Mouse (Mus musculus): ENCODE measurements around the gene Lrrc4.

Gene Lrrc4

GRCm38 (mm10) chr6:28669251-28669650, 162.3 kb downstream of the Lrrc4 start:
- no peak for DNase-seq (ENCODE audit: low spot score)

DNA sequence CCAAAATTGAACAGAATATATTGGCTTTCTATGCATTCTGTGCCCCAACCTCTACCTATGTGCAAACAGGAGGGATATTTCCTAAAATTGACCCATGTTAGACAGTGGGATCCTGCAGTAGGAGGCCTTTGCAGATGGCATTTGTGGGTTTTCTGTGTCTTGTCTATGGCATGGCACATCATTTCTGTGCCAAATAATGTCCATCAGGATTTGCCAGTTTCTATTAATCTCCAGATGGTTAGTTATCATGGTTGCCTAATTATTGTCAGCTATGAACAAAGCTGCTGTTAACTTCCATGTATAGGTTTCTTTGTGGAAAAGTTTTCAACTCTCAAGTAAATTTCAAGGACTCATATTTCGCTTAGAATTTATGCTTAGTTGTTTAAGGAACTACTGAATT, 164.0 kb downstream of the Lrrc4 start:
- DNase-seq (ENCODE audit: low spot score), result no peak

GRCm38 (mm10) chr6:28664716-28665115, 166.8 kb downstream of the Lrrc4 start:
- no peak for DNase-seq (ENCODE audit: low spot score)

DNA sequence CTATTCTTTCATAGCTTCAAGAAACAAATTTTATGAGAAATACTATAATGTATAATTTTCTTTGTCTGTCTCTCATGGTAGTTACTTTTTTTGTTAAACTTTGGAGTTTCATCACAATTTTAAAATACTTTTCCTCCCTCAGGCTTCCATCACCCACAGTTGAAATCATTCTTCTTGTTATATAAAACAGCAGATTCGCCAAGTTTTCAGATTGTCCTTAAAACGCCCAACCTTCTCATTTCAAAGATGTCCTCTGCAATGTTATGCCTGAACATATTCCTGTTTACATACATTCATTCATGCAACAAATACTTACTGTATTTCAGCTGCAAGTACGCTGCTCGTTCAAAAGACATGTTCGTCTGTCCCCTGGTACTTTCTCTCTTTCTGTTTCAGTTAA, 167.9 kb downstream of the Lrrc4 start:
- DNase-seq (ENCODE audit: low spot score), result no peak

GRCm38 (mm10) chr6:28663004-28663403, 168.5 kb downstream of the Lrrc4 start:
- DNase-seq (ENCODE audit: low spot score), result no peak

GRCm38 (mm10) chr6:28656511-28656910, 175.0 kb downstream of the Lrrc4 start:
- no peak for DNase-seq (ENCODE audit: low spot score)

DNA sequence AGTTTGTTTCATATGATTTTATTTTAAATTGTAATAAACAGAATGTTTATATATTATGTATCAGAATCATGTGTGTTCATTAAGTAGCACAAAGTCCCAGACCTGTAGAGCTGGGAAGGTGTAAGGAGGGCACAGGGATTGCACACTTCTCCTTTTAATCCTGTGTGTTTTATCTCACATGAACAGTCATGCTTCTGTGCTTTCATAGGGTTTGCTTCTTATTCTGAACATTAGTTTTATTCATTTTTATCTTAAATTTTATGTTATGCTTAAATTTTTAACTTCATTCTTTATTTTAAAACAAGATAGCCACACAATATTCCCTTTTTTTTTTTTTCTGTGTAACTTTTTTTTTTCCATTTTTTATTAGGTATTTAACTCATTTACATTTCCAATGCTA, 186.3 kb downstream of the Lrrc4 start:
- DNase-seq (ENCODE audit: low spot score), result no peak

- no peak for DNase-seq (ENCODE audit: low spot score)
These were observed 188.6 kb downstream of the Lrrc4 start for GRCm38 (mm10) chr6:28642909-28643308.

DNA sequence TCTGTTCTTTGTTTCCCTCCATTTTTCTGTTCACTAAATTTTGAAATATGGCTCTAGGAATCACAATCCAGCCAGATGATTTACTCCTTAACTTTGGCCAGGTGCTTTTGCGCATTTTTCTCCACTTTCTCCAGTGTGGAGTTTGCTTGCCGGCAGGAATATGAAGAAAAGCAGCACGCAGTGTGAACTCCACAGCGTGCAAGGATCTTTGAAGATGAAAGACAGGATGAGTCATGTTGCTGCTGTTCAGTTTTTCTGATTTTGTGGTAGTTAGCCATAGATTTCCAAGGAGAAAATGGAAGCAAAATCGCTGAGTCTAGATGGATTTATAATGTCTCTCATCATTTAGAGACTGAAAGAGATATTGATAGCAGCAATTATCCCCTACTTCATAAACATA, 191.5 kb downstream of the Lrrc4 start:
- no peak for DNase-seq (ENCODE audit: low spot score)

- DNase-seq (ENCODE audit: low spot score), result no peak
These were observed 195.8 kb downstream of the Lrrc4 start for GRCm38 (mm10) chr6:28635531-28636348.

- no peak for DNase-seq (ENCODE audit: low spot score)
These were observed 196.5 kb downstream of the Lrrc4 start for GRCm38 (mm10) chr6:28635092-28635491.

- no peak for DNase-seq (ENCODE audit: low spot score)
These were observed 197.9 kb downstream of the Lrrc4 start for GRCm38 (mm10) chr6:28633656-28634055.

GRCm38 (mm10) chr6:28633120-28633519, 198.4 kb downstream of the Lrrc4 start:
- DNase-seq (ENCODE audit: low spot score), result no peak

DNA sequence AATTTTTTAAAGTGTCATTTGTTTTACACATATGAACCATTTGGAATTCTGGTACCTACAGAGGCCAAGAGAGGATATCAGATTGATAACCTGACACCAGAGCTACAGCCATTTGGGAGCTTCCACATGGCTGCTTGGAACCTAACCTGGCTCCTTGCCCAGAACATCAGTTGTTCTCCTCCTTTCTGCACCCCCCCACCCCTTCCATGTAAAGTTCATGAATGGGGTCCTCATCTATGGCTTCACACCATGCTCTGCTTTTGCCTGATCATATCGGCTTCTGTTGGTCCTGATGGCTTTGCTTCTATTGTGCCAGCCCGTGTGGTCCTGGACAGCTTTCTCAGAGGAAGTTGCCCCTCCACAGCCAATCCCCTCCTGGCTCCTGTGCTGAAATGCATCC, 200.6 kb downstream of the Lrrc4 start:
- DNase-seq (ENCODE audit: low spot score), result no peak

DNA sequence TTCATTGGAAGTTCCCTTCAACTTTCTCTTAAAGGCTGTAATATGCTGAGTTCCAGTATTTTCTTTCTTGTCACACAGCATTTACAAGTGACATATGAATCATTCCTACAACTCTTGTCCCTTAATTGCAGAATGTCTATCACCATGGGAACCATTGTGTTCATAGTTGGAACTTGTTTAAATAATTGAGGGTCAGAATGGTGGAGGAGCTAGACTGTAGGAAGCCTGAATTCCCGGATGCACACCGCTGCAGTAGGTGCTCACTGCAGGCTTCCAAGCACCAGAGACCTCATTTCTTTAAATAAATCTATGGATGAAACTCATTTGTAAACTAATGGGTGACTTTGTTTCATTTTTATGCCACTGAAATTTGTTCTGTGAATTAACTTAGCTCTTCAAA, 201.7 kb downstream of the Lrrc4 start:
- no peak for DNase-seq (ENCODE audit: low spot score)

GRCm38 (mm10) chr6:28628408-28628807, 203.1 kb downstream of the Lrrc4 start:
- DNase-seq (ENCODE audit: low spot score), result no peak

GRCm38 (mm10) chr6:28622963-28623362, 208.6 kb downstream of the Lrrc4 start:
- DNase-seq (ENCODE audit: low spot score), result no peak

DNA sequence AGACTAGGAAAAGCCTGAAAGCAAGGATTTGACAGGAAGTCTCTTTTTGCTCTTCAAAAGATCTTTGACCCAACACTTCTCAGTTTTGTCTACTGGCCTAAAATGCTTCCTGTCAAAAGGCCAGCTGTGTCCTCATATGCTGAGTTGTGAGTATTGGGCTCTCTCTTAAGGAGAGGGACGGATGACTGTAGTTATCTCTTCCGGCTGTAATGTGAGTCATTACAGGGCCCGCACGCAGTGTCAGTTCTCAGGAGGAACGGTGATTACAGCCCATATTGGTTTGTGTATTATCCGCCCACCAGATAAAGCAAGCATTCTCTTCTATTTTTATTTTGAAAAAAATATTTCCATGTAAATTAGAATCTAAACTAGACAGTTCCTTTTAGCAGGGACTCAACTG, 209.0 kb downstream of the Lrrc4 start:
- no peak for DNase-seq (ENCODE audit: low spot score)

DNA sequence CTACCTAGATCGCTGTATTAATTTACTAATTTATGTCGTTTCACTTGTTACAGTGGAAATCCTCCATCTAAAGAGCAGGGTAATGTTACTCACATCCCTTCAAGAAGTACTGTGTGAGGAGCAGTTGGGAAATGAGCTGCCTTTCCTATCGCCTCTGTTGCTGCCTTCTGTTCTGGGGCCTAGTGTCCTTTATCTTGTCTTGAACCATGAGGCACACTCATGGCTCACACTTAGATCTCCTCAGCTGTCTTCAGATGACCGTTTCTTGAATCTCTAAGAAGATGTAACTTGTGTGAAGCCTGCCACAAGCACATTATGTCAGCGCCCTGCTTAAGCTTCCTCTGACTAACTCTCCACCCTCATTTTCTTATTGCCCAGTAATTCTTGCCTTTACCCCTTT, 209.6 kb downstream of the Lrrc4 start:
- DNase-seq (ENCODE audit: low spot score), result no peak

DNA sequence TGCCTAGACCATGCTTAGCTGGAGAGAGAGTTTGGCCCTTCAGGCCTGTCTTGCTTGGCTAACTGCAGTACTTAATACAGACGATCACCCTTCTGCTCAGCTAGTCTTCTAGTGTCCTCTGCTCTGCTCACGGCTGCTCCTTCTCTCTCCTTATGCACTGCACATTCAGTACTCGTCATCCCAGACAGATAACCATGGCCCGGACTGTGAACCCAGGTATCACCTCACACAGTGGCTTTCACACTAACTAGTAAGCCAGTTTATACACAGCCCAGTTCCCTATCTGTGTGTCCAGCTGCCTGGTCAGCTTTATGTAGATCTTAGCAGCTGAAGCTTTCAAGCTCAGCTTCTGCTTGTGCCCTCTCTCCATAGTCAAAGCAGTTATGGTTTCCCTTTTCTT, 210.1 kb downstream of the Lrrc4 start:
- no peak for DNase-seq (ENCODE audit: low spot score)

DNA sequence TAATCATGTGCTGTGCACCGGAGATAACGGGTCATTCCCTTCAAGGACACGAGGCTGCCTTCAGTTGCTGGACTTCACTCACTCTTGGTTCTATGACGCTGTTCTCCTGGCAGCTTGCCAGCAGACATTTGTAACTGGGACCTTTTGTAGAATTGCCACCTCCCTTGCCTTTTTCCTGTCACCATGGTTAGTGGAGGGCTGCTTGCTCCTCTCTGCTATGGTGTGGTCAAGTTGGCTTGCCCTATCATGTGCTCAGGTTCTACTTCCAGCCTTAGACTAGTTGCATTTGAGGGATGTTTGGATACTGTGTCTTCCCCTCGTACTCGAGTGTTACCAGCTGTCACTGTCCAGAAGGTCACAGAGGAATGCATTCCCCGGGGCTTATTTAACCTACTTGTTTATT, 212.8 kb downstream of the Lrrc4 start:
- peak; percentile 12 for DNase-seq (ENCODE audit: low spot score)

GRCm38 (mm10) chr6:28618299-28618698, 213.2 kb downstream of the Lrrc4 start:
- no peak for DNase-seq (ENCODE audit: low spot score)

GRCm38 (mm10) chr6:28615966-28616365, 215.6 kb downstream of the Lrrc4 start:
- no peak for DNase-seq (ENCODE audit: low spot score)

- DNase-seq (ENCODE audit: low spot score), result no peak
These were observed 216.1 kb downstream of the Lrrc4 start for GRCm38 (mm10) chr6:28615408-28615807.

Data from T-cell, adult 2 months (primary cell).